Mouse (Mus musculus) retina, postnatal 7 days (tissue): ENCODE measurements at regions not wholly inside any gene's neighbourhood (a gene's known extent, or its start where the extent isn't known, plus 50 kb on each side); places are given as distances from the start of the nearest gene placed in this dataset.

ENCODE experiments used
- DNase-seq: peaks from one replicate; pipeline ENCODE4 v3.0.0-alpha.2; 2012; ENCODE audit warnings: low read depth, low spot score

DNA sequence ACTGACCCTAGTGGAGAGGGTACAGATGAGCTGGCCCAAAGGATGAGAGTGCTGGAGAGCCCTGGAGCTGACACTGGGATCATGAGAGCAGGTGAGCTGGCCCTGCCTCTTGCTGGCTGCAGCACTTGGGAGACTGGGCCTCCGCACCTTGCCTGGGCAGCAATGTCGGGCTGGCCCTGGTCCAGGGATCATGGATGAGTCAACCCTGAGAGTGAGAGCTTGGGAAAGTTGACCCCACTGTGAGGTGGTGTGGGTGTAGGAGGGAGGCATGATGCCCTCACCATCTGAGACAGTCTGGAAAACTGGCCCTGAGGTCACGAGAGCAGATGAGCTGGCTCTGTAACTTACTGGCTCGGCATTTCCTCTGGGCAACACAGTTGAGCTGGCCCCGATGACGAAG lies 140.1 kb upstream of the Cadm1 start:
- no peak for DNase-seq

DNA sequence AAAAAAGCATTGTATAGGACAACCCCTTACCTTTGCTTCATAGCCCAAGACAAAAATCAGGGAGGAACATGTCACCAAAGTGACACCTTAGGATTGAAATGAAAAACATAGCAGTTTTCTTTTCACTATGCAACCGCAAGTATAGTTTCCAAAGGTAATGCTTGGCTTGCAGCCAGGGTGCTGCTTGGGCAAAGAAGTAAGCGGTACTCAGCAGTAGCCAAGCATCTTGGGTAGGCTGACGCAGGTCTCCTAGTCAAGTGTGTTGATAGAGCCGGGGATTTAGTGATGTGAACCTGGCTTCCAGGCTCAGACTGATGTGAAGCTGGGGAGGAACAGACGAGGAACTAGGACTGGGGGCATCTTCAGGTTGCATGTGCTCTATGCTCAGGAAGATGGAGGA lies 138.3 kb upstream of the Cadm1 start:
- DNase-seq: no peak

DNA sequence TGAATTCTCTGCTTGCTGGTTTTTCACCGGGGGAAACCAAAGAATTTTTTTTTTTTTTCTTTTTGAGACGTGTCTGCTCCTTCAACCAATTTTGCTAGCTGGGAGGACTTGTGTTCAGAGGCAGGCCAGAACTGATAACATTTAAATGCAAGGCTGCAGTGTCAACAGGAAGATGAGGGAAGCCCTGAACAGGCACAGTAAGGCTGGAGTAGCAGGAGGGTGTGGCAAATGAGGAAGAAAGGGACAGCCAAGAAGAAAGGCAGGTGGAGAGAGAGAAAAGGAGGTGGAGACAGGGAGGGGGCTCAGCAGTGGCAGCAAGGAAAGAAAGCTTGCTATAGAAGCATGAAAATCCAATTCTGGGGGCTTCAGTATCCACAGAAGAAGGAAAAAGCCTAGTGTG lies 130.4 kb upstream of the Cadm1 start:
- no peak for DNase-seq

DNA sequence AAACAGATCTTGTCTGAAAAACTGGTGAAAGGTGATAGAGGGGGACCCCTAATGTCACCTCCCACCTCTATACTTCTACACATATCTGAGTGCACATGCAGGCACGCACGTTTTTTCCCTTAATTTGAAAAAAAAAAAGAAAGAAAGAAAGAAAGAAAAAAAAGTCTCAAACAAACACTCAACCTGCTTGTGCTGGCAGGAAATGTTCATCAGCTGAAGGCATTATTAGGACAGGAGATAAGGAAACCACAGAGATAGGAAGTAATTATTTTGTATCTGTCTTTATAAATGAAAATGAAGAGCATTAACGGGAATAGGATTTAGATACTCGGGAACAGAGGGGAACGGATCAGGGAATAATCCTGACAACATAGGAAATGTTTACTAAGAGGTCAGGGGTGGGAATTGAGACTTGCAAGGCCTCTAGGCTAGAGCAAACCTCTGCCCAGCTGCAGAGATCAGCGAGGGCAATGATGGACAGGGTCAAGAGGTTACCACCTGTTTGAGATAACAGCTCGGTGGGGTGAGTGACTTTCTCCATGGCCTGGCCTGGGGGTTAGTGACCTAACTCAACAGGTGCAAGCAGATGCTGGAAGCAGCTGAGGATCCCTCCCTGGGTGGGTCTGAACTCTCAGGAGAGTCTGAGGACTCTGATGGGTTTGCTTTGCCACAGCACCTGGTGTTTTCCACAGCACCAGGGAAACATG lies 129.7 kb upstream of the Cadm1 start:
- no peak for DNase-seq

DNA sequence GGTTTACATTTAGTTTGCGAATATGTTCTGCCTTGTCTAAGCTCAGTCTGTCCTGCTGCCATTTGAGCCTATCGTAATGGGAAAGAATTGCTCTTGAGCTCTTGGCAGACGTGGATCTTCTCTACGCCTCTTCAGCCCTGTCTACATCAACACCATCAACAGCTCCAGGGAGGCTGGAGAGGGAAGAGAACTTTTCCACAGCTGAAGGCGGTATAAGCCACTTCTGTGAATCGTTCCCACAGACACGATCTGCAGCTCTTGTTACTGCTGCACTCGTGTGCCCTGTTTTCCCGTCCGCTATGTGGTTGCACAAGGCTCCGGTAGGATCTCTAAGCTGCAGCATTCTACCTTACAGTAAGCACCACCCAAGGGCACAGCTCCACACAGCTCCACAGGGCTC lies 128.5 kb upstream of the Cadm1 start:
- DNase-seq: no peak

DNA sequence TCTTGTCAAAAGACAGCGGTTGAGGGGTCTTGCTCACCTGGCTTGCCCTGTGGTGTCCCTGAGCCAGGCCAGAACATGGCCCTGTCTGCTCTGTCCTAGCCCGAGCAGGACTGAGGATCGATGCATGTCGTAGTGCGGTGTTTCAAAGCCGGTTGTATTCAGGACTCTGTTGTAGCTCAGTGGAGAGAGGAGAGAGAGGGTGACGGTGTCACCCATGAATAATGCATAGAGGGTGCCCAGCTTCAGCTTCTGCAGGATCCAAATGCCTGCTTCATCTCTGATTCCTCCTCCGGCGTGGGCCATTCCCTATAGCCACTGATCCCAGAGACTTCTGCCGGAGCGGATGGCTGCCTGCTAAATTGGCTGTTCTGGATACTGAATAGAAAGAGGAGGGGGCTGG lies 126.7 kb upstream of the Cadm1 start:
- no peak for DNase-seq

DNA sequence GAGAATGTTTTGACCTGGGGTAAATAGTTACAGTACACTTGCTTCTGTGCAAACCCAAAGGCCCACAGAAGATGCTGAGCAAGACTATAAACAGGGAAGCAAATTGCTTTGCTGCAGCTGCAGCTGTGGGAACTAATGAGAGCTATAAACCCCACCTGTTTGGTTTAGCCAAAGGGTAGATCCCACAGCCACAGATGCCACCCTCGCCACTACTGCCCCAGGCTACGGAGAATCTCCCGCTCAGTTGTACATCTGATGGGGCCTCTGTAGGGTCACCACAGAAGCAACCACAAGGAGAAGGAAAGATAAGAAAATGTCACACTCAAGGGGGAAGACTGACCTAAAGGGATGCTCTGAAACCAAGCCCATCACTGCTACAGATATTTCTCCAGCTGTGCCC lies 125.2 kb upstream of the Cadm1 start:
- no peak for DNase-seq

DNA sequence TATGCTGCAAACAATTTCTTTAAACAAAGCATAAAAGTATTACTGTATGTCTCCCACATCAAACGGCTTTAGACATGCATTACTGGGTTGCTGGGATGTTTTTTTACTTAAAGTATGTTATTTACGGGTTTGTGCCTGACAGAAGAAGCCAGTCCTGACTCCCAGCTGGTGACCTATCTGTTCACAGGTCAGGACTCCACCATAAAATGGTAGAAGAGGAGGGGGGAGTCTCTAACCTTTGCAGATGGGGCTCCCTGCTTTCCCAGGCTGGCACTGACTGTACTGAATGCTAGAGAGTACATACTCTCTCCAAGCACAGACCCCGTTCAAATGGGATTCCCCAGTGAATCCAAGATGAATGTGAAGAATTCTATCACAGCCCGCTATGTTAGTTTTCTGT lies 124.4 kb upstream of the Cadm1 start:
- DNase-seq: no peak

DNA sequence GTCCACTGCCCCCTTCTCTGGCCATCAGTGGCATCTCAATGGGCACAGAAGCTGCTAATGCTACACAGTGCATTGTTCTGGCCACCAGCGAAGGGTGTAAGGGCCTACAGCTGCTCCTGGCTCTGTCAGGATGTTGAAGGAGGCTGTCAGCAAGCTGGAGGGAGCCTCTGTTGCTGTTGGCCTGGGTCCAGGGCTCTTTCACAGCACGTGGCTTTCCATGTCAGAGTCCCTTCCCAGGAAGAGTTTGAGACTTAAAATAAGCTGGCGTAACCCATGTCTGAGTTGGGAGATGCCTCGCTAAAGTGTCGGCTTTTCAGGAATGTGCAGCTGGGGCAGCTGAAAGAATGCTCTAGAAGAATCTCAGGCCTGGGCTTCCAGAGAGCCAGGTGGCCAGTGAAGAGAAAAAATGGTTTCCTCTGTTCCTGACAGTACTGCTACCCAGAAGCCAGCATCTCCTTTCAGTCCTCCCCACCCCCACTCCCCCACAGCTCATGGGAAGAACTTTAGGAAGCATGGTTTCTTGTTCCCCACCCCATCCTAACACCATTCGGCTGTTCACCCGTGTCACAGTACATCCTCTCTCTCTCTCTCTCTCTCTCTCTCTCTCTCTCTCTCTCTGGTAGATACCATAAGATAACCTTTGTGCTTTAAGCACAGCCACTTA lies 122.8 kb upstream of the Cadm1 start:
- DNase-seq: no peak

DNA sequence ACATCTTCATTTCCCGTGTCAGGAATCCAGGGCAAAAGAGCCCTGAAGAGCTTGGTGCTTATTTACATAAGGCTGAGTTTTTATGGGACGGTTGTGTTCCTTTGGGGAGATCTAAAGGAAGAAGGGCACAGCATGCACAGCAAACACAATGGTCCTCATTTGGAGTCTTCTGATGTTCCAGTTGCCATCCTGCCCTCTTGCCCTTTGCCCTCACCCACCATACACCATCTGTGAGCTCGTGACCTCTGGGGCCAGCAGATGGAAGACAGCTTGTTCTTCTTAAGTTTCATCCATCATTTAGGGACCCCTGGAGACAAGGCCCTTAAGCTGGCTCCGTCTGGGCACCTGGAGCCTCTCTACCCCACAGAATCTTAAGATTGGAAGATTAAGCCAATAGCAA lies 121.9 kb upstream of the Cadm1 start:
- DNase-seq: no peak

DNA sequence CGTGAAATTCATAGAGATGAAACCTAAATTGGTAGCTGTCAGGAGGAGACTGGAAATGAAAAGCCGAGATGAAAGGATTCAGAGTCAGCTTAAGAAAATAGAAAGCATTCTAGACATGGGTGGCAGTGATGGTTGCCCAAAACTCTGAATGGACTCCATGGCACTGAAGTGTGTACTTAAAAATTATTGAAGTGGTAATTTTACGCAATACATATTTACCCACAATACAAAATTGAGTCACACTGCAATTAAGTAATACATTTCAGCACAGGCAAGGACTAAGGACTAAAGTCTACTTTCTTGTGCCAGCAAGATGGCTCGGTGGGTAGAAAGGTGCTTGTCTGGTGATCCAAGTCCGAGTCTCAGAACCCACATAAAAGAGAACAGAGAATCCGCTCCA lies 120.4 kb upstream of the Cadm1 start:
- DNase-seq: no peak

DNA sequence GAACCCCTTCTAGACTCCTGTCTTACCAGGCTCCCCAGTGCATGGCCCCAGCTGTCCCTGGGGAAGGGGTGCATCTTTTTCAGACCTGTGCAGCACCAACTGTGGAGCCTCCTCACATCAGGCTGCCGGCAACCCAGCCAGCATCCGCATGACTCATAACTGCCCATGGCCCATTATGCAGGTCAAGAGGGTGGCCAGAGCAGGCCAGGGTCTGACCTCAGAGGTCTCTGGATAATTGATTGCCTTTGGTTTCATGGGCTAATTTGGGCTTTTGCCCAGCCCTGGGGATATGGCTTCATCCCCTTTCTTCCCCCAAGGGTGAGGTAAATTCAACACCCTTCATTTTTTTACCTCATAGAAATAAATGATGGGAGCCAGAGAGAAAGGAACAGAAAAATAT lies 117.2 kb upstream of the Cadm1 start:
- DNase-seq: no peak

DNA sequence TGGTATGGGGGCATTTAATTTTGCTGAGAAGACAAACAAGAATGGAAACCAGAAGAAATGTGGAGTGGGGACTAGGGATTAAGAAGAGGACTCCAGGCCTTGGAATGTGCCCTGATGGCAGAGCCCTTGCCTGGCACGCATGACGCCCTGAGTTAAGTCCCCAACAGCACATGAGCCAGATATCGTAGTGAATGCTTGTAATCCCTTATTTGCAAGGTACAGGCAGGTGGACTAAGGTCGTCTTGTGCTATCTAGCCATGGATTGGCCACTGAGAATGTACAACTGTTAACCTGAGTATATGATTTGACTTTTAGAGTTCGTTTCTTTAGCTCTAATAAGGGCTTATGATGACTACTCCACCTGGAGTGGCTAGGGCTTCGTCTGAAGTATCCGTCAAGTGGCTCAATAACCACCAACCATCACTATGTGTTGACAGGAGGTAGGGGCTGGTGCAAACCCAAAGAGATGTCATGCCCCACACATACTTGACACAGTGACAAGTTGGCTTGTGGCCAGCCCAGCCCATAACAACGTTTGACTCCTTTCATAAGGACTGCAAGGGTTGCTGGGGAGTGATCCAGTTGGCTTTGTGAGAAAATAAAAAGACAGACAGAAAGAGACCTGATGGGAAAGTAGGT lies 115.5 kb upstream of the Cadm1 start:
- no peak for DNase-seq

DNA sequence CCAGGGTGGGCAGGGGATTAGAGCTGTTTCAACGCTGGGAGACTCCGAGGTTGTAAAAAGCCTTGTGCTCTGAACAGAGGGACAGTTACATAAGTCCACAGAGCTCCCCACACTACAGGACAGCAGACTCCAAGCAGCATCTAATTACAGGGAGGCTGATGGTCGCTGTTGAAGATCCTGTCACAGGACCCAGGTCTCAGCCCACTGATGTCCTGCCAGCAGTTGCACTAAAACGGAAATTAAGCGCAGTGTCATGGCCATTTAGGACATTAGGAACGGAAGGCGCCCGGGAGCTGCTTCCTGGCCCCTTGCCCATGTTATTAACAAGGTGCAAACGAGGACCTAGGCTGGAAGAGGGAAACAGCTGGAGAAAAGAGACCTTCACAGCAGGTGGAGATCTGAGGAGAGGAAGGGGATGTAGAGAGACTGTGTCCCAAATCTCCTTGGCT lies 107.8 kb upstream of the Cadm1 start:
- DNase-seq: peak; percentile 30

DNA sequence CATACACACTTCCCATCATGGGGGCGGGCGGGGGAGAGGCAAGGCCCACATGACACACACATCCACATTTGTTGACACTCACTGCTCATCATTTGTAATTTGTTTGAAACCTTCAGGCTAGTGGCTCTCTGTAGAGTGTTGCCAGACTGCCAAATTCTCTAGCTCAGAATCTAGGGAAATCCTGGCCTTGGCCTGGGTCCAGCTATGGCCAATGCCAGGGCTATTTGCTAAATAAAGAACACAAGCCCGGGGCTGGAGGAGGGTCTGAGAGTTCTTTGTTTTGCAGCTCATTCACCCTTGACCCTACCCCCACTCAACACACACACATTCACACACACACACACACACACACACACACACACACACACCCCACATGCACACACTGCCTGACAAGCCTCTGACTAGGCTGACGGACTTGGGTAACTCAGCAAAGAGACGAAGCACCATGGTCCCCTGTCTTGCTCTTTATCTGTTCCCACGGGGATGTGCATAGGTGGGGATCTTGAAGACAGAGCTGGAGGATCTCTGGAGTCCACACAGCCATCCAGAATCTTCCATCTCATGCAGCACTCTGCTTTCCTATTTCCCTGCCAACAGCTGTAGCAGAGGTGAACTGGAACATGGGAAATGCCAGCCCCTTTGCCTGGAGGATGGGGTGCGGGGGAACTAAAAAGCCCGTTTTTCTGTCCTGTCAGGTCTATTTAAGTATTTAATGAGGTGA lies 107.1 kb upstream of the Cadm1 start:
- peak; percentile 53 for DNase-seq

DNA sequence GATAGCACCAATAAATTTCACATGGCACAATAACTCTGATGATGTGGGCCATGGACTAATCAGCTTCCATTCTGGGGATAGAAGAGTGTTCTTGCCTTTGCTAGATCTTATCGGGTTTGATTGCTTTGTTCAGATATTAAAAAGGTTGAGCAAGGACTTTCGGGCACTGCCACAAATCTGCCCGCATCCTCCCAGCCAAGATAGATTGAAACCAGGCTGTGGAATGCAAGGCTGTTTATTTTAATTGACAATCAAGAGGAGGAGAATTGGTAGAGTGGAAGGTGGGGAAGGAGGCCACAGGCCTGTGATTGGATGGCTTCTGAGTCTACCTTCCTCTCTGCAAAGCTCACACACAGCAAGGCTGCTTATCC lies 106.5 kb upstream of the Cadm1 start:
- no peak for DNase-seq

DNA sequence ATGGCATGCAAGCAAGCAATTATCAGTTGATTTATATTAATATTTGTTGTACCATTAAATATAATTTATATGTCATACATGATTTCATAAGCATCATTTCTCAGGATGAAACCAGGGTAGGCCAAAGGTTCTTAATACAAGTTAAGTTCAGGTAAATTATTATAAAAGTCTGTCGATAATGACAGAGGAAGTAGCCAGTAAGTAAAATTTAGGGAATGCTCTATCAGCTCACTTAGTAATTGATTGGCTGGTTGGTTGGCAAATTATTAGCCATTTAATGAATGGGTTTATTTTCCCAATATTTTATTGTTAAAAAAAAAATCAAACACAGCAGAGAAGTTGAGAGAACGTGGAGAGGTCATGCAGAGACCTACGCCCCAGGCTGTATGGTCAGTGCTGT lies 105.8 kb upstream of the Cadm1 start:
- DNase-seq: no peak

DNA sequence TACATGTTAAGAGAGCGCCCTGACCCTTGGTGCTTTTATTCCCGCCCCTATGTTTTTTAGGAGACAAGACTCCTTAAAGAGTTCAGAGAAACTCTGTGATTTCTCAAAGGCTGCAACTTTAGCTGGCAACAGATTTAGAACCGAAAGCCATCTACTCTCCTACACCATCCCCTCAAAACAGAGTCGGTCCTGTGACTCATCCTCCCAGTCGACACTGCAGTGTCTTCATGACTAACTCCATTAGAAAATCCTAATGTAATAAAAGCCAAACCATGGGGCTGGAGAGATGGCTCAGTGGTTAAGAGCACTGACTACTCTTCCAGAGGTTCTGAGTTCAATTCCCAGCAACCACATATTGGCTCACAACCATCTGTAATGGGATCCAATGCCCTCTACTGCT lies 103.3 kb upstream of the Cadm1 start:
- no peak for DNase-seq

DNA sequence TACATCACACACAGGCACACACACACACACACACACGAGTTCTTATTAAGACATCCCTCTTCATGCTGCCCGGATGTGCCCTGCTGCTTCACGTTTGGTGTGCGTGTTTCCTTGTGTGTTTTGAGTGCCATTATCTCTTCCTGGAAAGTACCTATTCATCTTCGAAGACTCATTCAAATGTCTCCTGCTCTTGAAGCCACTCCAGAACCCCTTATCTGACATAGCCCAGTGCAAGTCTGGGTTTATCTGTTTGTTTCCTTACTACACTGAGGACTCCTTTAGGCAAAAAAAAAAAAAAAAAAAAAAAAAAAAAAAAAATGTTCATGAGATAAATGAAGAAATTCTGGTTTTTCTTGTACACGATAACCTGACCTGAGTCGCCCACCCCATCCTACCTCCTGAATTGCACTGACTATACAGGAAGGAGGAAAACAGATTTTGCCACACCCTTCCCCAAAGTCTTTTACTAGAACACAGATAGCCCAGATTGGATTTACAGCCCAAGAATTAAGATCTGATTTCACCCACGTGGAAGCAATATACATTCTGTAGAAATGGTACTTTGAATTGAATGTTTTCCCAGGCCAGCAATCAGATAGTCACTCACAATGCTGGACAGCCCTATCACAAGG lies 101.1 kb upstream of the Cadm1 start:
- no peak for DNase-seq

DNA sequence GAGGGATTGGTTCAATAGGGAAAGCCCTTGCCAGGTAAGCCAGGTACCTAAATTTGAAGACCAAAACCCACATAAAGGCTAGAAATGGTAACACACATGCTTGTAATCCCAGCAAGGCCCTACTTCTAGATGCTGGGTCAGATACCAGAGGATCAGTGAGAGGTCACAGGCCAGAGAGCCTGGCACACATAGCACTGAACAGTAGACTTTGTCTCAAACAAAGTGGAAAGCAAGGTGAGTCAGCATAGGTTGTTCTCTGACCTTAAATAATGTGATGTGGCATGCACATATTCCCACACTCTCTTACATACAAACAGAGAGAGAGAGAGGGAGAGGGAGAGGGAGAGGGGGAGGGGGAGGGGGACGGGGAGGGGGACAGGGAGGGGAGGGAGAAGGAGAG lies 100.3 kb upstream of the Cadm1 start:
- DNase-seq: no peak

DNA sequence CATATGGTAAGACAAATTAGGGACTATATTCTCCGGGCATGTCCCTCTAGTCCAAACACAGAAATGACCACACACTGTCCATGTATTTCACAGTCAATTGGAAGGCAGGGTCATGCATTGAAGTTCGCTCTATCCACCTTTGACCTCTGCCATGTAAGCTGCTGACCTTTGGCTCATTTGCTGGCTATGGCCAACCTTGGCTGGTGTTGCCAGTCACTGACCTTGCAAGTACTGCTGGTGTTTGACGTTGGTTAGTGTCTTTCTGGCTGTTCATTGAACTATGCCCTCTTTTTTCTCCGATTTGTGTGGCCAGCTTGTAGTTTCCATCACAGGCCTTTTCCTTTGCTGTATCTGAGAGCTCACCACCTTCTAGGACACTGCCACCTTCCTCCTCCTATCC lies 97.3 kb upstream of the Cadm1 start:
- no peak for DNase-seq

DNA sequence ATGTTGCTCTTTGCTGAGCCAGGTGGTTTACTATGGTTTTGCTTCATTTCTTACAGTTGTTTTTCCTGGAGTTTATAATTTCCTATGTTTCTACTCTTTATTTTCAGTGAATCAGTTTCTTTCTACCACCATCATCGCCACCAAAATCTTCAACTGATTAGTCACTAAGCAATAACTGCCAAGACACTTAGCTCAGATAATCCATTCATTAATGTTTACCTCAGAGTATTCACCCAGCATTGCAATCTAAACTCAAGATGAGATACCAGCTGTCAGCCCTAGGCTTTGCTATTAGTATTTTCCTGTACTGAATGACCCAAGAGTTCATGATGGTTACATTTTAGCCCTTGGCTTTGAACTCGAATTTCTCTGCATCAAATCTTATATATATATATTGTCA lies 96.8 kb upstream of the Cadm1 start:
- no peak for DNase-seq
